In the genomic region with DNA sequence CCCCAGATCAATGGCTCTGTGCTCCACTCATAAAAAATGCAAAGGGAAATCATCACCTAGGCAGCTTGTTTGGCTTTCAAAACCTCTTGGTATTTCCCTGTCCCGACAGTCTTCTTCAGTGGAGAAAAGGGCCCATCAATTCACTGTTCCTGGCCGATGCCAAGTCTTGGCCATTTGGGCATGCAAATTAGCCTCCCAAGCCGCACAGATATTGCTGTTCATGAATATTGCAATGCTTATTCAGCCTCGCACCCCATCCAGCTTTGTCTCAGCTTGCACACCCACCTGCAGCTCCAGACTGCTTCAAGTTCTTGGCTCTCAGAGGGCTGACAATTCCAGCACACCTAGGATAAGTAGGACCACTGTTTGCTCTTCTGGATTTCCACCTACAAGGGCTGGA, we compare ENCODE assay signal across 24 mouse cellular contexts.
DNase-seq lines count a peak whose midpoint lies in the region; ATAC-seq and TF ChIP-seq lines count a peak whose summit lies in the region.
"Had no signal": no experiment of that assay in that cellular context is flagged by ENCODE, and none has a peak within 500 bp of the region (broad histone marks: within the 10 kb centered on the region; RNA-seq: fewer than 3 reads in every experiment).

No protein-coding gene starts in this region.

- no peaks in the 10 kb centered on the region for H3K9me3 ChIP-seq in forebrain, embryonic 14.5 days (replicated peaks; ENCODE audit: control insufficient read depth, low read length)
- no peaks in the 10 kb centered on the region for H3K9me3 ChIP-seq in forebrain, embryonic 10.5 days
- H3K9me3 ChIP-seq in CH12.LX (replicated peaks; ENCODE audit: low read length) = no peaks in the 10 kb centered on the region
- H3K9me3 ChIP-seq in forebrain, embryonic 16.5 days (ENCODE audit: control insufficient read depth, low read length) = no peaks in the 10 kb centered on the region
- H3K9me3 ChIP-seq: heart, embryonic 13.5 days; limb, embryonic 13.5 days; lung, embryonic 15.5 days; neural tube, embryonic 13.5 days had no signal

- in situ Hi-C loops in CH12.LX (cut with MboI; ENCODE audit: low pct_ligation_motif_present, low pct_unique_long_range_greater_than_20kb, low sequenced_read_pairs) = no loop called here

- H3K4me3 ChIP-seq in forebrain, embryonic 14.5 days (ENCODE audit: low read depth, low read length) = no peak overlapping the region
- H3K4me3 ChIP-seq in forebrain, embryonic 10.5 days = no peak overlapping the region
- no peak overlapping the region for H3K4me3 ChIP-seq in CH12.LX (replicated peaks in 1 of 3; ENCODE audit: low read depth in 2 of 3, low read length in 2 of 3, poor library complexity in 1 of 3)
- no peak overlapping the region for H3K4me3 ChIP-seq in forebrain, embryonic 16.5 days (replicated peaks; ENCODE audit: low read length)
- H3K4me3 ChIP-seq: heart, embryonic 13.5 days; limb, embryonic 13.5 days; lung, embryonic 15.5 days; neural tube, embryonic 13.5 days had no signal

- H3K4me2 ChIP-seq in forebrain, embryonic 14.5 days (ENCODE audit: low read length) = no peak overlapping the region
- no peak overlapping the region for H3K4me2 ChIP-seq in CH12.LX (ENCODE audit: insufficient read depth, low read depth, poor library complexity, severe bottlenecking)
- H3K4me2 ChIP-seq in forebrain, embryonic 16.5 days (ENCODE audit: low read length) = no peak overlapping the region
- H3K4me2 ChIP-seq: heart, embryonic 13.5 days; hindbrain, embryonic 14.5 days; limb, embryonic 13.5 days; liver, embryonic 11.5 days; lung, embryonic 15.5 days; midbrain, embryonic 11.5 days; neural tube, embryonic 13.5 days had no signal

- TF ChIP-seq CTCF in CH12.LX (conservative IDR thresholded peaks at IDR 0.05 in 1 of 2, IDR thresholded peaks at IDR 0.05 in 1 of 2; ENCODE audit: low read depth in 2 of 2, low read length in 2 of 2) = no peak

- peaks cover 2% of the 10 kb centered on the region; the same call in 1 of the 2 replicates for H3K4me1 ChIP-seq in forebrain, embryonic 14.5 days (ENCODE audit: control insufficient read depth, insufficient read depth, low read length)
- H3K4me1 ChIP-seq in forebrain, embryonic 10.5 days = no peaks in the 10 kb centered on the region; the same call in 1 of the 2 replicates
- peaks cover 15 to 41% of the 10 kb centered on the region in 2 experiments for H3K4me1 ChIP-seq in CH12.LX (ENCODE audit: control insufficient read depth in 1 of 2, insufficient read depth in 2 of 2)
- H3K4me1 ChIP-seq in forebrain, embryonic 16.5 days (replicated peaks; ENCODE audit: control insufficient read depth, insufficient read depth, low read length) = peaks cover 10% of the 10 kb centered on the region
- H3K4me1 ChIP-seq: limb, embryonic 13.5 days; lung, embryonic 15.5 days had no signal

- 34% methylated on average over 4 of the region's 4 CpGs for WGBS in forebrain, embryonic 14.5 days
- WGBS in forebrain, embryonic 10.5 days = 91% methylated on average over 4 of the region's 4 CpGs
- 31% methylated on average over 4 of the region's 4 CpGs for WGBS in forebrain, embryonic 16.5 days

- no peak for TF ChIP-seq RAD21 in CH12.LX (IDR thresholded peaks at IDR 0.05; ENCODE audit: low read depth, low read length)

- no peak for TF ChIP-seq POLR2A in CH12.LX (IDR thresholded peaks at IDR 0.05; ENCODE audit: low read depth, low read length)

- H3K36me3 ChIP-seq in forebrain, embryonic 14.5 days (ENCODE audit: control insufficient read depth, insufficient read depth, low read length) = no peaks in the 10 kb centered on the region
- H3K36me3 ChIP-seq in forebrain, embryonic 10.5 days (replicated peaks) = no peaks in the 10 kb centered on the region
- H3K36me3 ChIP-seq in CH12.LX (replicated peaks in 1 of 2; ENCODE audit: control insufficient read depth in 1 of 2, insufficient read depth in 1 of 2, low read length in 1 of 2) = peaks cover 0 to 24% of the 10 kb centered on the region in 2 experiments
- no peaks in the 10 kb centered on the region for H3K36me3 ChIP-seq in forebrain, embryonic 16.5 days (ENCODE audit: control insufficient read depth, insufficient read depth)
- H3K36me3 ChIP-seq: heart, embryonic 13.5 days; limb, embryonic 13.5 days; lung, embryonic 15.5 days; neural tube, embryonic 13.5 days had no signal

- dilution Hi-C loops in CH12.LX (cut with MboI; ENCODE audit: extremely low pct_ligation_motif_present, extremely low pct_unique_long_range_greater_than_20kb, low sequenced_read_pairs) = no loop called here

- H3K27ac ChIP-seq in forebrain, embryonic 14.5 days (ENCODE audit: low read depth, low read length) = no peak overlapping the region
- H3K27ac ChIP-seq in forebrain, embryonic 10.5 days = no peak overlapping the region
- H3K27ac ChIP-seq in CH12.LX (ENCODE audit: insufficient read depth, low read depth) = peak overlapping the region; percentile 44; the same call in 1 of the 2 replicates
- no peak overlapping the region for H3K27ac ChIP-seq in forebrain, embryonic 16.5 days (ENCODE audit: low read length)
- H3K27ac ChIP-seq: heart, embryonic 13.5 days; hindbrain, embryonic 14.5 days; limb, embryonic 13.5 days; lung, embryonic 15.5 days; neural tube, embryonic 13.5 days had no signal

- peak; percentile 65 for ATAC-seq in forebrain, embryonic 14.5 days
- peak; percentile 81 for ATAC-seq in forebrain, embryonic 16.5 days
- ATAC-seq: intestine, postnatal 0 days had no signal

- no peak for TF ChIP-seq EP300 in CH12.LX (IDR thresholded peaks at IDR 0.05; ENCODE audit: low read length)

- no peaks in the 10 kb centered on the region for H3K27me3 ChIP-seq in forebrain, embryonic 14.5 days (replicated peaks; ENCODE audit: control insufficient read depth, insufficient read depth, low read length)
- no peaks in the 10 kb centered on the region for H3K27me3 ChIP-seq in forebrain, embryonic 10.5 days (ENCODE audit: poor library complexity, severe bottlenecking)
- H3K27me3 ChIP-seq in CH12.LX (replicated peaks) = no peaks in the 10 kb centered on the region
- no peaks in the 10 kb centered on the region for H3K27me3 ChIP-seq in forebrain, embryonic 16.5 days (replicated peaks; ENCODE audit: control insufficient read depth, insufficient read depth, low read length)
- H3K27me3 ChIP-seq: heart, embryonic 13.5 days; limb, embryonic 13.5 days; lung, embryonic 15.5 days; neural tube, embryonic 13.5 days had no signal

- H3K9ac ChIP-seq in forebrain, embryonic 14.5 days (ENCODE audit: low read length) = no peak overlapping the region
- no peak overlapping the region for H3K9ac ChIP-seq in CH12.LX (ENCODE audit: insufficient read depth, low read depth)
- no peak overlapping the region for H3K9ac ChIP-seq in forebrain, embryonic 16.5 days (replicated peaks; ENCODE audit: low read depth, low read length)
- H3K9ac ChIP-seq: heart, embryonic 13.5 days; hindbrain, embryonic 14.5 days; limb, embryonic 13.5 days; lung, embryonic 15.5 days; neural tube, embryonic 13.5 days had no signal

- H3K79me2 ChIP-seq in CH12.LX (replicated peaks; ENCODE audit: control insufficient read depth, extremely low read depth, insufficient read depth, poor library complexity, severe bottlenecking) = no peaks in the 10 kb centered on the region

- peak; percentile 53 for DNase-seq in forebrain, embryonic 14.5 days (ENCODE audit: low spot score)
- no peak for DNase-seq in forebrain, embryonic 10.5 days (ENCODE audit: extremely low spot score, low spot score)
- DNase-seq in layer of hippocampus, adult 9-11 months = peak; percentile 48
- no peak for DNase-seq in layer of hippocampus, postnatal 10 days (ENCODE audit: low spot score in 2 of 2)
- no peak for DNase-seq in CH12.LX (ENCODE audit: extremely low read depth)
- DNase-seq in adrenal gland, adult 8-10 months = no peak
- DNase-seq: adrenal gland, postnatal 25 days; cerebellum, adult 2 months; cerebellum, postnatal 25 days; gastrocnemius, postnatal 10 days; heart, postnatal 10 days; kidney, adult 9 months; kidney, postnatal 14 days; spleen, adult 18-20 months; thymus, postnatal 36 days had no signal

TF ChIP-seq in CH12.LX, 34 proteins besides CTCF, POLR2A, EP300 and RAD21:
- TF ChIP-seq ZC3H11A (IDR thresholded peaks at IDR 0.05; ENCODE audit: low read depth, low read length) = no peak
- TF ChIP-seq MXI1 (IDR thresholded peaks at IDR 0.05; ENCODE audit: low read depth, low read length) = no peak
- TF ChIP-seq JUND (conservative IDR thresholded peaks at IDR 0.05; ENCODE audit: low read depth, low read length) = no peak
- no peak for TF ChIP-seq SIN3A (IDR thresholded peaks at IDR 0.05; ENCODE audit: low read length)
- TF ChIP-seq MYC (IDR thresholded peaks at IDR 0.05; ENCODE audit: low read depth, low read length) = no peak
- TF ChIP-seq TCF12 (IDR thresholded peaks at IDR 0.05; ENCODE audit: low read depth, low read length) = no peak

Comparison
In these comparisons a context has a peak if more than half of its experiments do, and no peak if none do; other contexts are left out.
1. DNase-seq: peak in forebrain, embryonic 14.5 days (single experiment) and layer of hippocampus, adult 9-11 months (single experiment); none in forebrain, embryonic 10.5 days (single experiment), layer of hippocampus, postnatal 10 days (0 of 2), CH12.LX (single experiment) and adrenal gland, adult 8-10 months (single experiment).